Mouse (Mus musculus) ovary, postnatal 14 days (tissue): Measurements from ENCODE around the gene Gp5.
"Not testable (repeated sequence)": the region's sequence is repeated elsewhere in the genome, so short reads cannot be mapped to it uniquely, and the experiment has no call there.

ENCODE experiments used
- DNase-seq: peaks from one replicate; pipeline ENCODE4 v3.0.0; 2022; ENCODE audit warnings: low spot score

Gp5 gene

DNA sequence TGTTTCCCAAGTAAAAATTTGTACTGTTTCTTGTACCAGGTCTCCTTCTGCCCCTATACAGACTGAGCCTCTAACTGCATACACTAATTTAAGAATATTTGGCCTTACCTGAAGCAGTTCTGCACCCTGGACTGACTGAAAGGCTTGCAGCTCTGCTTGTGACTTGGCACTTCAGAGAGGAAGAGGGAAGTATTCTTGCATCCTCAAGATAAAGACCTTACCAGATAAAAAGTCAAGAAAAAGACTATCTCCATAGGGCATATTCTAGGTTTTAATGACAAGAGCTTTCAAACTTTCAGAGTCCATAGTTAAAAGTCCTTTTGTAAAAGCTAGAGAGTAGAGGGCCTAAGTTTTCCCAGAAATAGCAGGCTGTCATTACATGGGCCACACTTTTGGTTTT lies at the start of gene Gp5:
TSS of gene Gp5 (minus strand) at position 133 of the 400 bp plus-strand sequence.
- no peak for DNase-seq

- not testable (repeated sequence) for DNase-seq
These were observed 42.9 kb upstream of the Gp5 start for GRCm38 (mm10) chr16:30353489-30353888.

DNA sequence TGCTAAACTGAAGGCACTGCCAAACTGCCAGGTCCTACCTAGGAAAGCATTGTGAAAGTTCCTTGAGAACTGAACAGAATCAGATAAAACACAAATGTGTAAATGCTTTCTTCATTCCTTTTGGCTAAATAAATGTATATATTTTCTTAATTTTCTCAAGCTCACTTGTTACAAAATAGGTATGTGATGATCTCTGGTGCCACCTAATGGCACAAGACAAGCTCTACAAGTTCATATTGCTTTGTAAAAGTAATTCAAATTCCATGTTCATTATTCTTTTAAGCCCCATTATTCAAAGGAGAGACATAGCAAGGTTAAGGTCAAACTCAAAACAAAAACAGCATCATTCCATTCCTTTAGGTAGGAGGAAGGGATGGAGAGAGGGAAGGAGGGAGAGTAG lies 3.7 kb upstream of the Gp5 start:
- no peak for DNase-seq

- DNase-seq: no peak
These were observed 436 bp downstream of the Gp5 start for GRCm38 (mm10) chr16:30310171-30310515.

- no peak for DNase-seq
These were observed 996 bp downstream of the Gp5 start for GRCm38 (mm10) chr16:30309395-30310170.

GRCm38 (mm10) chr16:30308616-30309394 lies 1.8 kb downstream of the Gp5 start:
- peak; percentile 15 for DNase-seq

- DNase-seq: no peak
These were observed 2.5 kb downstream of the Gp5 start for GRCm38 (mm10) chr16:30307961-30308615.

- DNase-seq: no peak
These were observed 3.3 kb downstream of the Gp5 start for GRCm38 (mm10) chr16:30307306-30307705.

- no peak for DNase-seq
These were observed 4.5 kb downstream of the Gp5 start for GRCm38 (mm10) chr16:30306102-30306501.

GRCm38 (mm10) chr16:30304236-30304635 lies 6.3 kb downstream of the Gp5 start:
- DNase-seq: no peak

GRCm38 (mm10) chr16:30303411-30303810 lies 7.2 kb downstream of the Gp5 start:
- no peak for DNase-seq

GRCm38 (mm10) chr16:30302686-30303085 lies 7.9 kb downstream of the Gp5 start:
- DNase-seq: no peak

DNA sequence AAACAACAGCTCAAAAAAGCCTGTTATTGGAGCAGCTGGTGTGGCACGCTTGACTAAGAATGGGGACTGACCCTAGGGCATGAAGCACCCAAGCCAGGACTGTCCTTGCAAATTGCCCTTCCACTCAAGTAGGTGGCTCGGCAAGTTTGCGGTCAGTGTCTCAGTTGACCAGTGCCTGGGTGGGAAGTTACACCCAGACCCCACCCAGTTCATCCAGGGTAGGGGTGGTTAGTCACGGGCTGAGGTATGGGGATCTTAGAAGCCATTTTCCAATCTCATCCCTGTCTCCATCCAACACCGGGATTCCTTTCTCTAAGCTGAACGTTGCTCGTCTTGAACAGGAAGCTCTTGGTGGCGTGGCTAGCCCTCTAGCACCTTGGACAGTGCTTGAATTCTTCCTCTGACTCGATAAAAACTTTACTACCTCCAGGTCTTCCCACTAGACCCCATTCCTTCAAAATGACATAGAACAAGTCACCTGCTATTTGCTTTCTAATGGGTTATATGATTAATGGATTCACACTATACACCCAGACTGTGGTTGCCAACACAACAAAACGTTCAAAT lies 10.8 kb downstream of the Gp5 start:
- no peak for DNase-seq

DNA sequence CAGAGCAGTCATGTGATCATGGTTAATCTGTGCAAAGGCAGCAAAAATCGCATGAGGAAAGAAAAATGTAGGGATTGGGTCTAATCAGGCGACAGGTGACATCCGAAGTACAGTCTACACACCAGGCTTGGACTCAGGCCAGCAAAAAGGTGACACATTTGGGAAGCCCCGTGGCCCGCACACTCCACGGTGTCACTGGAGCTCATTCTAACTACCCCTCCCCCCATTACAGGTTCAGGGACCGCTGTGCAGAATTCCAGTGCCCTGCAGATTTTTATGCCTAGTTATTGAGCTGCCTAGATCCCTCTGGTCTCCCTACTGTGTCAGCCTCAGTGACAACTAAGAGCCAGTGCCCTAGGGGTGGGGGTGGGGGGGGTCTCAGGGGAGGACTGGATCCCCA lies 13.1 kb downstream of the Gp5 start:
- no peak for DNase-seq

GRCm38 (mm10) chr16:30296601-30297275 lies 13.8 kb downstream of the Gp5 start:
- DNase-seq: no peak

DNA sequence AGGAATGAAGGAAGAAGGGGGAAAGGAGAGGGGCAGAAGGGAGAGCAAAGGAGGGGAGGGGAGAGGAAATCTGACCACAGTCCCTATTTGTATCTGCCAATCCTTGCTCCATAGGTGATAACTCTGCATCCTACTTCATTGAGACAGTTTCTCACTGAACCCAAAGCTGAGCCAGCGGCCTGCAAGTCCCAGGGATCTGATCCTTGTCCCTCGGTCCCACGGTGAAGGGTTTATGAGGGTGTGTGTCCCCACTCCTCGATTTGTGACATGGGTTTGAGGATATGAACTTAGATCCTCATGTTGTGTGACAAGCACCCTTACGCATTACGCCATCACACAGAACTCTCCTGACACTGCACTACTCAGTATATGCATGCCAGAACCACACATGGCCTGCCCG lies 15.5 kb downstream of the Gp5 start:
- DNase-seq: no peak

DNA sequence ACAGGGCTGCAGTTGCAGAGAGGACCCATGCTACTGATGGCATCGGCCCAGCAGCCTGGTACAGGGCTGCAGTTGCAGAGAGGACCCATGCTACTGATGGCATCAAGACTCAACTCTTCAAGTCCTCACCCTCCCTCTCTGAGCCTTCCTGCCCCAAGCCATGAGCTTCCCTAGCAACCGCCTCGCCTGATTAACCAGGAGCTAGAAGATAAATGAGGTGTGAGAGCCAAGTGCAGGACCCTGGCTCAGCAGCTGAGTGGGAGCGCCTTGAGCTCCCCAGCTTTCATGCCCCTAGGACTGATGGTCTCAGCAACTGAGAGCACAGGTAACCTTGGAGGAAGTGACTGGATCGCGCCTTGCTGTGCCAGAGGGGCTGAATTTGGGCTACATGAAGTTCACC lies 20.1 kb downstream of the Gp5 start:
- DNase-seq: no peak

GRCm38 (mm10) chr16:30285701-30286100 lies 24.9 kb downstream of the Gp5 start:
- no peak for DNase-seq

GRCm38 (mm10) chr16:30283743-30284337 lies 26.7 kb downstream of the Gp5 start:
- peak; percentile 27 for DNase-seq

- DNase-seq: no peak
These were observed 27.6 kb downstream of the Gp5 start, which contains the start of gene Lrrc15 for GRCm38 (mm10) chr16:30282844-30283495. Gene Lrrc15, minus strand, starts transcription at chr16:30283256.

- DNase-seq: no peak
These were observed 29.8 kb downstream of the Gp5 start for GRCm38 (mm10) chr16:30280676-30281297.
